Mouse (Mus musculus) heart, adult 2 months (tissue): Measurements from ENCODE around the gene Psmd3. TPM values are rescaled to one million over a fixed set of nuclear protein-coding genes. Genes with fewer than 3 reads are reported as not detected.

Experiments used
- DNase-seq, 2 experiments: peaks; one replicate each; pipeline ENCODE4 v3.0.0; 2021
- H3K27ac ChIP-seq: fragments of 200-600 bp; 2 replicates; pipeline ENCODE4 v1.8.1; 2022
- H3K27me3 ChIP-seq: fragments of 200-500 bp; 2 replicates; pipeline ENCODE4 v1.6.1; 2012; ENCODE audit warnings: mild to moderate bottlenecking, low read length, inconsistent platforms, mixed read lengths; ENCODE audit not compliant: control insufficient read depth, insufficient read depth
- H3K36me3 ChIP-seq: fragments of 200-500 bp; 2 replicates; pipeline ENCODE4 v1.6.1; 2012; ENCODE audit warnings: low read length, inconsistent platforms; ENCODE audit not compliant: control insufficient read depth, insufficient read depth
- H3K4me1 ChIP-seq: fragments of 200-500 bp; 2 replicates; pipeline ENCODE4 v1.6.1; 2011; ENCODE audit warnings: low read length; ENCODE audit not compliant: control insufficient read depth, insufficient read depth
- H3K4me3 ChIP-seq: fragments of 200-600 bp; 2 replicates; pipeline ENCODE4 v1.8.1; 2022
- H3K79me2 ChIP-seq: fragments of 200-500 bp; replicated peaks from 2 replicates; pipeline ENCODE4 v1.6.1; 2012; ENCODE audit warnings: mild to moderate bottlenecking, inconsistent platforms, low read length, moderate library complexity, mixed read lengths; ENCODE audit not compliant: control insufficient read depth, insufficient read depth
- H3K9ac ChIP-seq: fragments of 200-500 bp; 2 replicates; pipeline ENCODE4 v1.6.1; 2012; ENCODE audit warnings: low read depth, mild to moderate bottlenecking, control low read depth, inconsistent platforms, low read length, mixed read lengths
- CTCF ChIP-seq: fragments of 200-600 bp; IDR thresholded peaks from 2 replicates; pipeline ENCODE4 v1.8.1; 2022; ENCODE audit warnings: antibody characterized with exemption, mild to moderate bottlenecking, moderate library complexity
- EP300 ChIP-seq: fragments of 200-500 bp; IDR thresholded peaks from 2 replicates; pipeline ENCODE4 v1.6.1; 2011; ENCODE audit warnings: low read depth, low read length, control low read depth; ENCODE audit not compliant: insufficient read depth
- POLR2A ChIP-seq: fragments of 200-500 bp; IDR thresholded peaks from 2 replicates; pipeline ENCODE4 v1.6.1; 2011; ENCODE audit warnings: mild to moderate bottlenecking, low read depth, low read length, control low read depth; ENCODE audit not compliant: insufficient read depth
- WGBS: fragments of 180-500 bp; shearing (Covaris S2); methylation state at CpG from one replicate; pipeline ENCODE4 v1.1.7; 2018; 5-methylcytosine and 5-hydroxymethylcytosine counted together
- intact Hi-C: fragments of 180-260 bp; cut with DNase I; formaldehyde crosslinking; loops from one replicate; pipeline ENCODE4 v1.15.1; 2025
- polyA plus RNA-seq: library from polyadenylated mRNA; depleted of rRNA; stranded (reverse); fragments of >200 nt; gene quantifications from 2 replicates; pipeline ENCODE4 v1.2.3, GENCODE M21; 2012
- total RNA-seq, 2 experiments: library from RNA; stranded (reverse); gene quantifications; 2 replicates each; pipeline ENCODE4 v1.2.3; 2021

Gene Psmd3
- total and polyA plus RNA-seq, 3 experiments: 89.5 to 144 (median 105) TPM

DNA sequence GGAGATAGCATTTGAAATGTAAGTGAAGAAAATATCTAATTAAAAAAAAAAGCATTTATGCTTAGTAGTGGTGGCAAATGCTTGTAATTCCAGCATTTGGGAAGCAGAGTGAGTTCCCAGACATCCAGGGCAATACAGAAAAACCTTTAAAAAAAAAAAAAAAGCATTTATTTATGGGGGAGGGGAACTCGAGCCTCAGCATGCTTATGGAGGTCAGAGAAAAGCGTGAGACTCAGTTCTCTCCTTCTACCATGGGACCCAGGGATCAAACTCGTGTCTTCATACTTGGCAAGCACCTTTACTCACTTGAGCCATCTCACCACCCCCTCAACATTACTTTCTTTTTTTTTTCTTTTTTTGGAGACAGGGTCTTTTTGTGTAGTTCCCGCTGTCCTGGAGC is 1.2 kb upstream of the Psmd3 start:
- H3K27me3 ChIP-seq: no peaks in the 10 kb centered on the region
- intact Hi-C loops: no loop called here
- TF ChIP-seq POLR2A (no peak), EP300 (no peak), CTCF (no peak)
- no peak overlapping the region for H3K4me3 ChIP-seq
- no peaks in the 10 kb centered on the region; the same call in 1 of the 2 replicates for H3K36me3 ChIP-seq
- 75% methylated on average over 4 of the region's 4 CpGs for WGBS
- no peak overlapping the region for H3K27ac ChIP-seq
- no peak overlapping the region for H3K9ac ChIP-seq
- peaks cover 1% of the 10 kb centered on the region for H3K4me1 ChIP-seq
- peaks cover 4% of the 10 kb centered on the region for H3K79me2 ChIP-seq
- no peak for DNase-seq

DNA sequence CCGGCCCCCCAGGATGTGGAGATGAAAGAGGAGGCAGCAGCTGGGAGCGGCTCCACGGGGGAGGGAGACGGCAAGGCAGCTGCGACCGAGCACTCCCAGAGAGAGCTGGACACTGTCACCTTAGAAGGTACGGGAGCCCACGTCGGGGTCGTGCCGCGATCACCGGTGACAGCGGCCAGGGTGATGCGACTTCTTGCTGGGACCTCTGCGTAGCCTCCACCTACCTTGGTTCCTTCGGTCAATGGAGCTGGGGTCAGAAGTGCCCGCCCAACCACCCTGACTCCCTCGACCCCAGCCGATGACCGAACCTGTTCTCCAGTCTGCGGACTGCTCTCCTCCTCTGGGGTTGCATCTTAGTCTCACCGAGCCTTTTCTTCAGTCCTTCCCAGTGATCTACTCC is 457 bp downstream of the Psmd3 start:
- H3K79me2 ChIP-seq: peaks cover 4% of the 10 kb centered on the region
- H3K4me1 ChIP-seq: peaks cover 1% of the 10 kb centered on the region
- peak overlapping the region; percentile 74 for H3K4me3 ChIP-seq
- H3K36me3 ChIP-seq: no peaks in the 10 kb centered on the region; the same call in 1 of the 2 replicates
- DNase-seq: peak in 1 of 2 experiments; percentile 31
- intact Hi-C loops: no loop called here
- H3K9ac ChIP-seq: peak overlapping the region; percentile 97
- TF ChIP-seq POLR2A (no peak), CTCF (no peak), EP300 (no peak)
- 0% methylated on average over 23 of the region's 23 CpGs for WGBS
- peak overlapping the region; percentile 84 for H3K27ac ChIP-seq
- no peaks in the 10 kb centered on the region for H3K27me3 ChIP-seq

DNA sequence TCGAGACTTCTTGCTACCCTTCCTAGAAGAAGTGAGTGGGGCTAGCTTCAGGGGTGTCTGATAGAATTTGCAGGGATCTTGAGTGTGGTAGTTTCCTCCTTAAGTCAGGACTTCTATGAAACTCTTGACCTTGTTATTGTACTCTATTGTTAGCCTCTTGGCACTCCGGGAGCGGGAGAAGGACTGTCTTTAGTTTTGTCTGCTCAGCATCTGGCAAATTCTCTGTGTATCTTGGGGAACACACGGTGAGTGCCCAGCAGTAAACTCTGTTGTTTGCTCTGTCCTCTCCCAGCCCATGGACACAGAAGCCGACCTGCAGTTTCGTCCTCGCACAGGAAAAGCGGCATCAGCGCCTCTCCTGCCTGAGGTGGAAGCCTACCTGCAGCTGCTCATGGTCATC is 3.3 kb downstream of the Psmd3 start:
- WGBS: 75% methylated on average over 9 of the region's 9 CpGs
- Histone ChIP-seq H3K36me3 (no peaks in the 10 kb centered on the region; the same call in 1 of the 2 replicates), H3K79me2 (peaks cover 4% of the 10 kb centered on the region)

GRCm38 (mm10) chr11:98686976-98687375 is 4.6 kb downstream of the Psmd3 start:
- DNase-seq: no peak
- TF ChIP-seq POLR2A (no peak), EP300 (no peak), CTCF (no peak)
- H3K36me3 ChIP-seq: no peaks in the 10 kb centered on the region; the same call in 1 of the 2 replicates

More for the DNA sequence above, 3.3 kb downstream of the Psmd3 start:
- H3K27me3 ChIP-seq: no peaks in the 10 kb centered on the region
- intact Hi-C loops: no loop called here
- H3K9ac ChIP-seq: no peak overlapping the region
- no peak overlapping the region for H3K4me3 ChIP-seq
- H3K4me1 ChIP-seq: peaks cover 1% of the 10 kb centered on the region
- no peak overlapping the region for H3K27ac ChIP-seq
- no peak for TF ChIP-seq EP300
- no peak for TF ChIP-seq POLR2A
- no peak for TF ChIP-seq CTCF
- no peak for DNase-seq

DNA sequence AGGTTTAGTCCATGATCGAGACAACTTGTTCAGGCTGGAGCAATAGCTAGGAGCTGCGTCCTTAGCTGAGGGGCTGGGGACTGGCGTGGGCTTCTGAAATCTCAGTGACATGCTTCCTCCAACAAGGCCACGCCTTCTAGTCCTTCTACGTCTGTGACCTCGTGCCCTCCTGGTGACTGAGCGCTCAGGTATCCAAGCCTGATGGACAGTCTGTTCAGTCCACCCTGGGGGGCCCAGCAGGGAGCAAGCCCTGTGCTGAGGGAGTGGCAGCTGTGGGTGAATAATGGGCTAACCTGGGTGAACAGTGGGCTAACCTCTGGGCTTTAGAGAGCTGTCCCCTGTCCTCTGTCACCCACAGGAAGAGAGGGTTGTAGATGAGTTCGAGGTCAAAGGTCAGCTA is 5.7 kb downstream of the Psmd3 start:
- Histone ChIP-seq H3K9ac (no peak overlapping the region), H3K27ac (no peak overlapping the region), H3K27me3 (no peaks in the 10 kb centered on the region), H3K4me3 (no peak overlapping the region), H3K36me3 (no peaks in the 10 kb centered on the region; the same call in 1 of the 2 replicates), H3K4me1 (peaks cover 1% of the 10 kb centered on the region), H3K79me2 (peaks cover under 1% of the 10 kb centered on the region; the same call in 1 of the 2 replicates)
- DNase-seq: no peak
- 83% methylated on average over 8 of the region's 8 CpGs for WGBS
- intact Hi-C loops: no loop called here
- TF ChIP-seq CTCF (no peak), EP300 (no peak), POLR2A (no peak)

More at GRCm38 (mm10) chr11:98686976-98687375, 4.6 kb downstream of the Psmd3 start:
- Histone ChIP-seq H3K4me1 (peaks cover 1% of the 10 kb centered on the region), H3K4me3 (no peak overlapping the region), H3K79me2 (peaks cover 4% of the 10 kb centered on the region), H3K27ac (no peak overlapping the region), H3K9ac (no peak overlapping the region), H3K27me3 (no peaks in the 10 kb centered on the region)
- WGBS: 88% methylated on average over 4 of the region's 4 CpGs
- intact Hi-C loops: no loop called here

DNA sequence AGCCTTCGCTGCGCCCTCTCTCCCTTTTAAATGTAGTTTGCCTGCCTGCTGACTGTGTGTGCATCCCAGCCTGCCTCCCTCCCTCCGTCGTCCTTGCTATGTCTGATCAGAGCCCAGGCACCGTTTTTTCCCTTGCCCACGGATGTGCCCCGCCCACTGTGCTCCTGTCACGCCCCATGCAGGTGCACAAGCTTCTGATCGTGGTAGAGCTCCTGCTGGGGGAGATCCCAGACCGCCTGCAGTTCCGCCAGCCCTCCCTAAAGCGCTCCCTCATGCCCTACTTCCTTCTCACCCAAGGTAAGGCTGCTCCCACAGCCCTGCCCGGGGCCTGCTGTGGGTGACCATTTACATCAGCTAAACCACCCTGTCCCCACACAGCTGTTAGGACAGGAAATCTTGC is 10.8 kb downstream of the Psmd3 start:
- no peak for TF ChIP-seq POLR2A
- TF ChIP-seq CTCF: no peak
- TF ChIP-seq EP300: no peak
- Histone ChIP-seq H3K79me2 (no peaks in the 10 kb centered on the region), H3K27ac (no peak overlapping the region), H3K27me3 (no peaks in the 10 kb centered on the region), H3K9ac (no peak overlapping the region), H3K4me3 (no peak overlapping the region), H3K4me1 (no peaks in the 10 kb centered on the region; the same call in 1 of the 2 replicates), H3K36me3 (no peaks in the 10 kb centered on the region)
- DNase-seq: no peak
- 70% methylated on average over 13 of the region's 13 CpGs for WGBS
- intact Hi-C loops: no loop called here
